In genomic region chr5:52254602-52255071, GRCm38 (mm10) we compare ENCODE assay signal across 8 mouse cellular contexts.
DNase-seq lines count a peak whose midpoint lies in the region; ATAC-seq and TF ChIP-seq lines count a peak whose summit lies in the region.

No protein-coding gene starts in this region.

- no peaks in the 10 kb centered on the region for H3K79me2 ChIP-seq in liver, adult 2 months (ENCODE audit: control insufficient read depth, insufficient read depth, low read length)

- no peaks in the 10 kb centered on the region for H3K27me3 ChIP-seq in liver, adult 2 months (ENCODE audit: control insufficient read depth, insufficient read depth, low read length)
- H3K27me3 ChIP-seq in liver, embryonic 12.5 days (replicated peaks): no peaks in the 10 kb centered on the region
- no peaks in the 10 kb centered on the region for H3K27me3 ChIP-seq in heart, embryonic 15.5 days
- H3K27me3 ChIP-seq in limb, embryonic 14.5 days (ENCODE audit: control insufficient read depth, insufficient read depth, low read length): no peaks in the 10 kb centered on the region

- H3K4me3 ChIP-seq in liver, adult 2 months (ENCODE audit: insufficient read depth, low read depth, low read length): no peak overlapping the region
- no peak overlapping the region for H3K4me3 ChIP-seq in liver, embryonic 12.5 days
- peak overlapping the region; percentile 25 for H3K4me3 ChIP-seq in heart, embryonic 15.5 days
- no peak overlapping the region for H3K4me3 ChIP-seq in limb, embryonic 14.5 days (replicated peaks; ENCODE audit: low read length)

- no peak for ATAC-seq in liver, embryonic 12.5 days
- ATAC-seq in heart, embryonic 15.5 days (replicated peaks; ENCODE audit: insufficient number of reproducible peaks, insufficient read depth, low FRiP score, low read depth): no peak
- ATAC-seq in limb, embryonic 14.5 days (ENCODE audit: low FRiP score, low read depth): no peak

- no peak overlapping the region for H3K4me2 ChIP-seq in liver, embryonic 12.5 days
- H3K4me2 ChIP-seq in heart, embryonic 15.5 days: peak overlapping the region; percentile 33; the same call in 1 of the 2 replicates
- no peak overlapping the region for H3K4me2 ChIP-seq in limb, embryonic 14.5 days (replicated peaks; ENCODE audit: low read depth, low read length, severe bottlenecking)

- DNase-seq in liver, adult 2 months (ENCODE audit: extremely low read depth, low read depth, low spot score): peak; percentile 4
- DNase-seq in limb, embryonic 14.5 days (ENCODE audit: low spot score): peak; percentile 38
- peak; percentile 25 for DNase-seq in urinary bladder, postnatal 25 days (ENCODE audit: low spot score)
- no peak for DNase-seq in layer of hippocampus, adult 18-20 months (ENCODE audit: low spot score in 2 of 2)
- no peak for DNase-seq in retina, postnatal 1 day
- no peak for DNase-seq in frontal cortex, postnatal 36 days (ENCODE audit: low spot score in 2 of 2)

- WGBS in liver, adult 2 months: 55% methylated on average over 14 of the region's 14 CpGs
- 68% methylated on average over 14 of the region's 14 CpGs for WGBS in liver, embryonic 12.5 days (ENCODE audit: insufficient replicate concordance)
- 56% methylated on average over 14 of the region's 14 CpGs for WGBS in heart, embryonic 15.5 days
- WGBS in limb, embryonic 14.5 days: 58% methylated on average over 14 of the region's 14 CpGs

- no peak for TF ChIP-seq CTCF in liver, adult 2 months (IDR thresholded peaks at IDR 0.05; ENCODE audit: low read depth, low read length)

- H3K9me3 ChIP-seq in liver, embryonic 12.5 days (replicated peaks): no peaks in the 10 kb centered on the region
- no peaks in the 10 kb centered on the region for H3K9me3 ChIP-seq in heart, embryonic 15.5 days (replicated peaks)
- no peaks in the 10 kb centered on the region for H3K9me3 ChIP-seq in limb, embryonic 14.5 days (ENCODE audit: control insufficient read depth, low read length)

- no peak overlapping the region for H3K9ac ChIP-seq in liver, adult 2 months (ENCODE audit: low read depth, low read length)
- H3K9ac ChIP-seq in liver, embryonic 12.5 days: no peak overlapping the region
- no peak overlapping the region for H3K9ac ChIP-seq in heart, embryonic 15.5 days
- no peak overlapping the region for H3K9ac ChIP-seq in limb, embryonic 14.5 days (ENCODE audit: low read depth, low read length, severe bottlenecking)

- no peaks in the 10 kb centered on the region for H3K36me3 ChIP-seq in liver, adult 2 months (ENCODE audit: control insufficient read depth, insufficient read depth, low read length)
- no peaks in the 10 kb centered on the region for H3K36me3 ChIP-seq in liver, embryonic 12.5 days
- no peaks in the 10 kb centered on the region for H3K36me3 ChIP-seq in heart, embryonic 15.5 days
- no peaks in the 10 kb centered on the region for H3K36me3 ChIP-seq in limb, embryonic 14.5 days (ENCODE audit: control insufficient read depth, insufficient read depth, low read length)

- TF ChIP-seq POLR2A in liver, adult 2 months (IDR thresholded peaks at IDR 0.05; ENCODE audit: extremely low read depth, insufficient read depth, low read length): no peak
- TF ChIP-seq POLR2A in limb, embryonic 14.5 days (IDR thresholded peaks at IDR 0.05; ENCODE audit: borderline replicate concordance, extremely low read depth, insufficient read depth, insufficient read length): no peak

- H3K4me1 ChIP-seq in liver, adult 2 months (ENCODE audit: control insufficient read depth, insufficient read depth, low read length): no peaks in the 10 kb centered on the region
- H3K4me1 ChIP-seq in liver, embryonic 12.5 days: no peaks in the 10 kb centered on the region
- no peaks in the 10 kb centered on the region for H3K4me1 ChIP-seq in heart, embryonic 15.5 days (replicated peaks)
- no peaks in the 10 kb centered on the region; the same call in 1 of the 2 replicates for H3K4me1 ChIP-seq in limb, embryonic 14.5 days (ENCODE audit: control insufficient read depth, insufficient read depth, low read length)

- H3K27ac ChIP-seq in liver, adult 2 months (replicated peaks; ENCODE audit: insufficient read depth, low read depth, low read length): no peak overlapping the region
- no peak overlapping the region for H3K27ac ChIP-seq in liver, embryonic 12.5 days
- H3K27ac ChIP-seq in heart, embryonic 15.5 days: no peak overlapping the region
- H3K27ac ChIP-seq in limb, embryonic 14.5 days (replicated peaks; ENCODE audit: low read depth, low read length): no peak overlapping the region

Comparison
In these comparisons a context has a peak if more than half of its experiments do, and no peak if none do; other contexts are left out.
1. DNase-seq: peak in liver, adult 2 months (single experiment), limb, embryonic 14.5 days (single experiment) and urinary bladder, postnatal 25 days (single experiment); none in layer of hippocampus, adult 18-20 months (0 of 2), retina, postnatal 1 day (single experiment) and frontal cortex, postnatal 36 days (0 of 2).